Mouse (Mus musculus): Measurements from ENCODE around the gene Tor3a. TPM values are rescaled to one million over a fixed set of nuclear protein-coding genes. Genes with fewer than 3 reads are reported as not detected.

Tor3a gene
- polyA plus RNA-seq, 1 experiment from 2014 or later = 17.1 TPM

- H3K36me3 ChIP-seq (ENCODE audit: control insufficient read depth, insufficient read depth, low read length) = no peaks in the 10 kb centered on the region
- peak overlapping the region; percentile 70 for H3K9ac ChIP-seq (ENCODE audit: low read length)
- H3K4me3 ChIP-seq (ENCODE audit: low read depth, low read length) = peak overlapping the region; percentile 64
- H3K27me3 ChIP-seq (ENCODE audit: control insufficient read depth, insufficient read depth, low read length) = no peaks in the 10 kb centered on the region
- H3K4me1 ChIP-seq (replicated peaks; ENCODE audit: control insufficient read depth, insufficient read depth) = no peaks in the 10 kb centered on the region
- DNase-seq (ENCODE audit: low spot score) (peak; percentile 48), ATAC-seq (ENCODE audit: low FRiP score, low TSS enrichment) (peak; percentile 5; the same call in 1 of the 2 replicates)
- H3K27ac ChIP-seq (replicated peaks) = peak overlapping the region; percentile 69
- no peaks in the 10 kb centered on the region for H3K9me3 ChIP-seq (ENCODE audit: control insufficient read depth, low read length)
- H3K4me2 ChIP-seq (replicated peaks; ENCODE audit: low read depth) = peak overlapping the region; percentile 98
- WGBS = 1% methylated on average over 29 of the region's 29 CpGs
- TF ChIP-seq EP300 (optimal IDR thresholded peaks at IDR 0.05) = no peak
- TF ChIP-seq CTCF (IDR thresholded peaks at IDR 0.05; ENCODE audit: low read depth) = no peak
Observed at GRCm38 (mm10) chr1:156673476-156674194, 521 bp downstream of the Tor3a start.

- Histone ChIP-seq H3K27ac (replicated peaks) (no peak overlapping the region), H3K9me3 (ENCODE audit: control insufficient read depth, low read length) (no peaks in the 10 kb centered on the region), H3K27me3 (ENCODE audit: control insufficient read depth, insufficient read depth, low read length) (no peaks in the 10 kb centered on the region), H3K4me1 (replicated peaks; ENCODE audit: control insufficient read depth, insufficient read depth) (no peaks in the 10 kb centered on the region), H3K36me3 (ENCODE audit: control insufficient read depth, insufficient read depth, low read length) (no peaks in the 10 kb centered on the region), H3K4me2 (replicated peaks; ENCODE audit: low read depth) (peak overlapping the region; percentile 98), H3K9ac (ENCODE audit: low read length) (peak overlapping the region; percentile 70), H3K4me3 (ENCODE audit: low read depth, low read length) (peak overlapping the region; percentile 64)
- DNase-seq (ENCODE audit: low spot score) (no peak), ATAC-seq (ENCODE audit: low FRiP score, low TSS enrichment) (no peak)
- TF ChIP-seq EP300 (optimal IDR thresholded peaks at IDR 0.05) (no peak), CTCF (IDR thresholded peaks at IDR 0.05; ENCODE audit: low read depth) (no peak)
- 30% methylated on average over 14 of the region's 14 CpGs for WGBS
Observed at GRCm38 (mm10) chr1:156672720-156673475, 1.3 kb downstream of the Tor3a start.

- H3K4me1 ChIP-seq (replicated peaks; ENCODE audit: control insufficient read depth, insufficient read depth) = no peaks in the 10 kb centered on the region
- H3K9me3 ChIP-seq (ENCODE audit: control insufficient read depth, low read length) = no peaks in the 10 kb centered on the region
- H3K4me2 ChIP-seq (replicated peaks; ENCODE audit: low read depth) = no peak overlapping the region
- no peak for DNase-seq (ENCODE audit: low spot score)
- H3K4me3 ChIP-seq (ENCODE audit: low read depth, low read length) = no peak overlapping the region
- ATAC-seq (ENCODE audit: low FRiP score, low TSS enrichment) = no peak
- no peak for TF ChIP-seq CTCF (IDR thresholded peaks at IDR 0.05; ENCODE audit: low read depth)
- TF ChIP-seq EP300 (optimal IDR thresholded peaks at IDR 0.05) = no peak
- 94% methylated on average over 3 of the region's 3 CpGs for WGBS
- H3K36me3 ChIP-seq (ENCODE audit: control insufficient read depth, insufficient read depth, low read length) = no peaks in the 10 kb centered on the region
- H3K27me3 ChIP-seq (ENCODE audit: control insufficient read depth, insufficient read depth, low read length) = no peaks in the 10 kb centered on the region
- no peak overlapping the region for H3K9ac ChIP-seq (ENCODE audit: low read length)
- H3K27ac ChIP-seq (replicated peaks) = no peak overlapping the region
Observed at GRCm38 (mm10) chr1:156671921-156672320, 2.2 kb downstream of the Tor3a start.

GRCm38 (mm10) chr1:156669208-156669983 is 4.8 kb downstream of the Tor3a start:
- TF ChIP-seq CTCF (IDR thresholded peaks at IDR 0.05; ENCODE audit: low read depth) (no peak), EP300 (optimal IDR thresholded peaks at IDR 0.05) (no peak)
- H3K27ac ChIP-seq (replicated peaks) = peak overlapping the region; percentile 69; the same call in 1 of the 2 replicates
- no peak overlapping the region for H3K4me3 ChIP-seq (ENCODE audit: low read depth, low read length)
- no peak overlapping the region for H3K4me2 ChIP-seq (replicated peaks; ENCODE audit: low read depth)
- no peaks in the 10 kb centered on the region for H3K36me3 ChIP-seq (ENCODE audit: control insufficient read depth, insufficient read depth, low read length)
- H3K4me1 ChIP-seq (replicated peaks; ENCODE audit: control insufficient read depth, insufficient read depth) = no peaks in the 10 kb centered on the region
- ATAC-seq (ENCODE audit: low FRiP score, low TSS enrichment) (peak; percentile 52; the same call in 1 of the 2 replicates), DNase-seq (ENCODE audit: low spot score) (peak; percentile 56)
- H3K9ac ChIP-seq (ENCODE audit: low read length) = no peak overlapping the region
- 30% methylated on average over 11 of the region's 11 CpGs for WGBS
- no peaks in the 10 kb centered on the region for H3K27me3 ChIP-seq (ENCODE audit: control insufficient read depth, insufficient read depth, low read length)
- no peaks in the 10 kb centered on the region for H3K9me3 ChIP-seq (ENCODE audit: control insufficient read depth, low read length)

- DNase-seq (ENCODE audit: low spot score) (no peak), ATAC-seq (ENCODE audit: low FRiP score, low TSS enrichment) (no peak)
- no peaks in the 10 kb centered on the region for H3K4me1 ChIP-seq (replicated peaks; ENCODE audit: control insufficient read depth, insufficient read depth)
- peak overlapping the region; percentile 24; the same call in 1 of the 2 replicates for H3K27ac ChIP-seq (replicated peaks)
- H3K9me3 ChIP-seq (ENCODE audit: control insufficient read depth, low read length) = no peaks in the 10 kb centered on the region
- H3K36me3 ChIP-seq (ENCODE audit: control insufficient read depth, insufficient read depth, low read length) = no peaks in the 10 kb centered on the region
- no peak overlapping the region for H3K4me3 ChIP-seq (ENCODE audit: low read depth, low read length)
- TF ChIP-seq CTCF (IDR thresholded peaks at IDR 0.05; ENCODE audit: low read depth) (no peak), EP300 (optimal IDR thresholded peaks at IDR 0.05) (no peak)
- no peak overlapping the region for H3K9ac ChIP-seq (ENCODE audit: low read length)
- no peak overlapping the region for H3K4me2 ChIP-seq (replicated peaks; ENCODE audit: low read depth)
- no peaks in the 10 kb centered on the region for H3K27me3 ChIP-seq (ENCODE audit: control insufficient read depth, insufficient read depth, low read length)
- WGBS = 53% methylated on average over 5 of the region's 5 CpGs
Observed at GRCm38 (mm10) chr1:156668602-156669001, 5.6 kb downstream of the Tor3a start.

All from stomach, postnatal 0 days (tissue).